10 mouse cellular contexts compared by ENCODE assay signal in genomic region chr10:25295836-25296235, GRCm38 (mm10). TPM values are rescaled to one million over a fixed set of nuclear protein-coding genes. Genes with fewer than 3 reads are reported as not detected.
DNase-seq lines count a peak whose midpoint lies in the region; ATAC-seq and TF ChIP-seq lines count a peak whose summit lies in the region.
"Had no signal": no experiment of that assay in that cellular context is flagged by ENCODE, and none has a peak within 500 bp of the region (broad histone marks: within the 10 kb centered on the region; RNA-seq: fewer than 3 reads in every experiment).

No protein-coding gene starts in this region.

- no peak for TF ChIP-seq CTCF in liver, embryonic 14.5 days (IDR thresholded peaks at IDR 0.05; ENCODE audit: low read depth)

- H3K36me3 ChIP-seq in hindbrain, embryonic 14.5 days (replicated peaks; ENCODE audit: control insufficient read depth, insufficient read depth): no peaks in the 10 kb centered on the region
- H3K36me3 ChIP-seq in hindbrain, embryonic 11.5 days (ENCODE audit: control insufficient read depth, insufficient read depth, low read length): no peaks in the 10 kb centered on the region
- no peaks in the 10 kb centered on the region for H3K36me3 ChIP-seq in lung, embryonic 15.5 days
- no peaks in the 10 kb centered on the region for H3K36me3 ChIP-seq in liver, embryonic 14.5 days (replicated peaks; ENCODE audit: control insufficient read depth, insufficient read depth, low read depth)
- H3K36me3 ChIP-seq: midbrain, embryonic 15.5 days had no signal

- H3K27ac ChIP-seq in hindbrain, embryonic 14.5 days: no peak overlapping the region
- H3K27ac ChIP-seq in hindbrain, embryonic 11.5 days (ENCODE audit: low read depth, low read length): no peak overlapping the region
- H3K27ac ChIP-seq in lung, embryonic 15.5 days: no peak overlapping the region; the same call in 1 of the 2 replicates
- no peak overlapping the region for H3K27ac ChIP-seq in liver, embryonic 14.5 days

- no peaks in the 10 kb centered on the region for H3K27me3 ChIP-seq in hindbrain, embryonic 14.5 days (ENCODE audit: control insufficient read depth, insufficient read depth, low read length)
- H3K27me3 ChIP-seq in hindbrain, embryonic 11.5 days (ENCODE audit: control insufficient read depth, insufficient read depth, low read length): no peaks in the 10 kb centered on the region
- H3K27me3 ChIP-seq in lung, embryonic 15.5 days: no peaks in the 10 kb centered on the region
- H3K27me3 ChIP-seq in liver, embryonic 14.5 days (ENCODE audit: control insufficient read depth, insufficient read depth, low read length): no peaks in the 10 kb centered on the region
- H3K27me3 ChIP-seq: midbrain, embryonic 15.5 days had no signal

- no peak overlapping the region for H3K9ac ChIP-seq in hindbrain, embryonic 14.5 days
- H3K9ac ChIP-seq in hindbrain, embryonic 11.5 days (ENCODE audit: low read depth, low read length): no peak overlapping the region
- H3K9ac ChIP-seq in lung, embryonic 15.5 days: no peak overlapping the region
- H3K9ac ChIP-seq in liver, embryonic 14.5 days (replicated peaks): no peak overlapping the region

- WGBS in hindbrain, embryonic 14.5 days: 85% methylated on average over 9 of the region's 9 CpGs
- WGBS in hindbrain, embryonic 11.5 days: 84% methylated on average over 9 of the region's 9 CpGs
- WGBS in lung, embryonic 15.5 days: 79% methylated on average over 9 of the region's 9 CpGs
- WGBS in liver, embryonic 14.5 days (ENCODE audit: insufficient replicate concordance): 84% methylated on average over 9 of the region's 9 CpGs

- 0 out of 2 replicates have a peak overlapping the region, but pooled peaks have one; percentile 79 for H3K4me3 ChIP-seq in hindbrain, embryonic 14.5 days (replicated peaks; ENCODE audit: low read length)
- H3K4me3 ChIP-seq in hindbrain, embryonic 11.5 days (ENCODE audit: low read depth, low read length): no peak overlapping the region
- H3K4me3 ChIP-seq in lung, embryonic 15.5 days: peak overlapping the region; percentile 80; the same call in 1 of the 2 replicates
- H3K4me3 ChIP-seq in liver, embryonic 14.5 days (ENCODE audit: insufficient read depth in 1 of 2, low read depth in 2 of 2, low read length in 2 of 2): peak overlapping the region in 1 of 2 experiments; percentile 71; a peak in 2 of 4 replicates

- H3K4me1 ChIP-seq in hindbrain, embryonic 14.5 days (replicated peaks; ENCODE audit: control insufficient read depth, insufficient read depth, low read length): peaks cover 16% of the 10 kb centered on the region
- no peaks in the 10 kb centered on the region for H3K4me1 ChIP-seq in hindbrain, embryonic 11.5 days (replicated peaks; ENCODE audit: control insufficient read depth, insufficient read depth, low read length)
- peaks cover 23% of the 10 kb centered on the region for H3K4me1 ChIP-seq in lung, embryonic 15.5 days
- H3K4me1 ChIP-seq in liver, embryonic 14.5 days (replicated peaks; ENCODE audit: control insufficient read depth in 2 of 2, insufficient read depth in 2 of 2, low read length in 1 of 2): peaks cover 19 to 44% of the 10 kb centered on the region in 2 experiments

- no peaks in the 10 kb centered on the region for H3K9me3 ChIP-seq in hindbrain, embryonic 14.5 days (ENCODE audit: control insufficient read depth, low read length)
- no peaks in the 10 kb centered on the region for H3K9me3 ChIP-seq in hindbrain, embryonic 11.5 days (ENCODE audit: control insufficient read depth, low read length)
- no peaks in the 10 kb centered on the region for H3K9me3 ChIP-seq in lung, embryonic 15.5 days
- H3K9me3 ChIP-seq in liver, embryonic 14.5 days (ENCODE audit: control insufficient read depth, low read length): no peaks in the 10 kb centered on the region
- H3K9me3 ChIP-seq: midbrain, embryonic 15.5 days had no signal

- ATAC-seq in cerebellum, adult (ENCODE audit: insufficient number of reproducible peaks, low FRiP score, low TSS enrichment): no peak
- no peak for ATAC-seq in hindbrain, embryonic 14.5 days (ENCODE audit: low FRiP score)
- no peak for ATAC-seq in hindbrain, embryonic 11.5 days (ENCODE audit: low FRiP score)
- ATAC-seq in lung, embryonic 15.5 days (ENCODE audit: borderline replicate concordance, extremely low read depth, low FRiP score, low TSS enrichment): no peak
- no peak for ATAC-seq in liver, embryonic 14.5 days (ENCODE audit: insufficient read depth)

- no peak for TF ChIP-seq EP300 in liver, embryonic 14.5 days (IDR thresholded peaks at IDR 0.05; ENCODE audit: low read depth)

- no peak overlapping the region for H3K4me2 ChIP-seq in hindbrain, embryonic 14.5 days (replicated peaks)
- H3K4me2 ChIP-seq in hindbrain, embryonic 11.5 days (replicated peaks; ENCODE audit: low read depth, low read length): no peak overlapping the region
- H3K4me2 ChIP-seq in lung, embryonic 15.5 days: peak overlapping the region; percentile 74; the same call in 1 of the 2 replicates
- H3K4me2 ChIP-seq in liver, embryonic 14.5 days (ENCODE audit: low read depth): peak overlapping the region; percentile 72

- intact Hi-C loops in gastrocnemius, postnatal 36 days (cut with DNase I): loop anchor here (5.0 kb wide), 1 partner anchor 61 kb away; the partner anchor contains the start of gene Epb41l2

- peak; percentile 35 for DNase-seq in cerebellum, adult 9-10 months
- DNase-seq in hindbrain, embryonic 14.5 days (ENCODE audit: low spot score): no peak
- no peak for DNase-seq in hindbrain, embryonic 11.5 days (ENCODE audit: low spot score)
- no peak for DNase-seq in lung, postnatal 4 days
- no peak for DNase-seq in liver, embryonic 14.5 days (ENCODE audit: low read depth in 3 of 3, low spot score in 3 of 3)
- DNase-seq in gastrocnemius, postnatal 36 days: no peak
- DNase-seq: forebrain, postnatal 0 days had no signal

RNA-seq across cellular contexts. Expression of gene Akap7, which starts 11.8 kb away (rescaled TPM):
- 48.8 and 56.7 TPM in 2 replicates for polyA plus RNA-seq in hindbrain, embryonic 14.5 days (2014; fragmentation: Nextera tagmentation; extraction: Ambion mirVana)
- polyA plus RNA-seq in hindbrain, embryonic 11.5 days (2014; fragmentation: Nextera tagmentation; extraction: Ambion mirVana): 17.7 and 22.6 TPM in 2 replicates
- 20.9 and 25.4 TPM in 2 replicates for polyA plus RNA-seq in lung, embryonic 15.5 days (2015; fragmentation: Nextera tagmentation; extraction: Ambion mirVana)
- polyA plus RNA-seq in liver, embryonic 14.5 days (2012; rRNA removed): 6.5 and 14.3 TPM in 2 replicates
- 26.8 and 33.4 TPM in 2 replicates for polyA plus RNA-seq in liver, embryonic 14.5 days (2014; fragmentation: Nextera tagmentation; extraction: Ambion mirVana)
- 10 to 100 TPM; 18.6 to 23.3 TPM for total RNA-seq in gastrocnemius, postnatal 36 days (2021)

Comparison
In these comparisons a context has a peak if more than half of its experiments do, and no peak if none do; other contexts are left out.
1. H3K4me2 ChIP-seq: peak in lung, embryonic 15.5 days (single experiment) and liver, embryonic 14.5 days (single experiment); none in hindbrain, embryonic 14.5 days (single experiment) and hindbrain, embryonic 11.5 days (single experiment).